Mouse (Mus musculus) CH12.LX (cell line): ENCODE measurements at regions not wholly inside any gene's neighbourhood (a gene's known extent, or its start where the extent isn't known, plus 50 kb on each side); places are given as distances from the start of the nearest gene placed in this dataset.

Experiments
- DNase-seq: peaks from one replicate; pipeline ENCODE4 v3.0.0-alpha.2; 2013; ENCODE audit errors: extremely low read depth
- H3K27ac ChIP-seq: 2 replicates; pipeline ENCODE4 v1.5.1; 2012; ENCODE audit warnings: low read depth, mild to moderate bottlenecking, control low read depth, moderate library complexity; ENCODE audit not compliant: insufficient read depth
- H3K27me3 ChIP-seq: replicated peaks from 2 replicates; pipeline ENCODE3; 2012; ENCODE audit warnings: inconsistent platforms
- H3K36me3 ChIP-seq, 2 experiments: replicated peaks in 1 of 2; 2 replicates each; pipeline versions ENCODE3 to v1.6.1; 2012; ENCODE audit warnings: inconsistent platforms in 1 of 2, low read length in 1 of 2, mild to moderate bottlenecking in 1 of 2, mixed read lengths in 1 of 2, moderate library complexity in 1 of 2; ENCODE audit not compliant: control insufficient read depth in 1 of 2, insufficient read depth in 1 of 2
- H3K4me1 ChIP-seq, 2 experiments: 2 replicates each; pipeline ENCODE4 v1.6.1; 2012; ENCODE audit warnings: inconsistent platforms in 1 of 2, moderate library complexity in 1 of 2; ENCODE audit not compliant: insufficient read depth in 2 of 2, control insufficient read depth in 1 of 2
- H3K4me2 ChIP-seq: 2 replicates; pipeline ENCODE4 v1.6.1; 2012; ENCODE audit warnings: low read depth, mild to moderate bottlenecking, control low read depth; ENCODE audit not compliant: poor library complexity, insufficient read depth, severe bottlenecking
- H3K4me3 ChIP-seq, 3 experiments: fragments of 150-350 bp in 1 of 3; sonication (generic) in 1 of 3; replicated peaks in 1 of 3; 2 replicates each; pipeline versions ENCODE3 to v1.5.1; 2011 to 2012; ENCODE audit warnings: low read depth in 2 of 3, low read length in 2 of 3, mild to moderate bottlenecking in 2 of 3, moderate library complexity in 2 of 3, control low read depth in 1 of 3, improper control_type of control experiment in 1 of 3, inconsistent platforms in 1 of 3, mixed read lengths in 1 of 3; ENCODE audit not compliant: poor library complexity in 1 of 3
- H3K79me2 ChIP-seq: replicated peaks from 2 replicates; pipeline ENCODE4 v1.6.1; 2012; ENCODE audit warnings: mild to moderate bottlenecking, moderate library complexity; ENCODE audit not compliant: control insufficient read depth, poor library complexity, insufficient read depth, severe bottlenecking; ENCODE audit errors: extremely low read depth
- H3K9ac ChIP-seq: 2 replicates; pipeline ENCODE4 v1.6.1; 2012; ENCODE audit warnings: low read depth, mild to moderate bottlenecking, control low read depth, moderate library complexity; ENCODE audit not compliant: insufficient read depth
- H3K9me3 ChIP-seq: replicated peaks from 2 replicates; pipeline ENCODE3; 2012; ENCODE audit warnings: low read length, inconsistent platforms, mixed read lengths
- CHD1 ChIP-seq: IDR thresholded peaks from 2 replicates; pipeline ENCODE4 v1.6.1; 2012; ENCODE audit warnings: low read depth, low read length, improper control_type of control experiment, inconsistent platforms
- CHD2 ChIP-seq: IDR thresholded peaks from 2 replicates; pipeline ENCODE4 v1.6.1; 2011; ENCODE audit warnings: low read length, improper control_type of control experiment
- CTCF ChIP-seq, 2 experiments: IDR thresholded peaks in 1 of 2; conservative IDR thresholded peaks in 1 of 2; 2 replicates each; pipeline ENCODE4 v1.5.1; 2011 to 2012; ENCODE audit warnings: low read depth in 2 of 2, low read length in 2 of 2, improper control_type of control experiment in 1 of 2, inconsistent platforms in 1 of 2, mild to moderate bottlenecking in 1 of 2, moderate library complexity in 1 of 2
- E2F4 ChIP-seq: IDR thresholded peaks from 2 replicates; pipeline ENCODE4 v1.6.1; 2011; ENCODE audit warnings: low read depth, low read length, improper control_type of control experiment; ENCODE audit not compliant: insufficient replicate concordance
- ELF1 ChIP-seq: IDR thresholded peaks from 2 replicates; pipeline ENCODE4 v1.6.1; 2014; ENCODE audit warnings: low read depth, mild to moderate bottlenecking, inconsistent platforms, low read length, improper control_type of control experiment
- IRF4 ChIP-seq: IDR thresholded peaks from 2 replicates; pipeline ENCODE4 v1.6.1; 2014; ENCODE audit warnings: low read depth, mild to moderate bottlenecking, inconsistent platforms, low read length, improper control_type of control experiment
- JUN ChIP-seq: IDR thresholded peaks from 2 replicates; pipeline ENCODE4 v1.6.1; 2011; ENCODE audit warnings: low read depth, mild to moderate bottlenecking, low read length, improper control_type of control experiment, moderate library complexity; ENCODE audit not compliant: insufficient read depth
- MAFK ChIP-seq: IDR thresholded peaks from 2 replicates; pipeline ENCODE4 v1.6.1; 2011; ENCODE audit warnings: low read length, improper control_type of control experiment; ENCODE audit not compliant: insufficient replicate concordance
- MAX ChIP-seq: IDR thresholded peaks from 2 replicates; pipeline ENCODE4 v1.6.1; 2011; ENCODE audit warnings: low read length, improper control_type of control experiment
- MEF2A ChIP-seq: IDR thresholded peaks from 2 replicates; pipeline ENCODE4 v1.6.1; 2014; ENCODE audit warnings: low read depth, mild to moderate bottlenecking, inconsistent platforms, low read length, improper control_type of control experiment, borderline replicate concordance
- MXI1 ChIP-seq: IDR thresholded peaks from 2 replicates; pipeline ENCODE4 v1.6.1; 2011; ENCODE audit warnings: mild to moderate bottlenecking, low read depth, low read length, improper control_type of control experiment
- NELFE ChIP-seq: IDR thresholded peaks from 2 replicates; pipeline ENCODE4 v1.6.1; 2011; ENCODE audit warnings: low read depth, low read length, improper control_type of control experiment
- NRF1 ChIP-seq: IDR thresholded peaks from 2 replicates; pipeline ENCODE4 v1.6.1; 2014; ENCODE audit warnings: low read depth, mild to moderate bottlenecking, inconsistent platforms, low read length, improper control_type of control experiment, moderate library complexity
- POLR2A ChIP-seq: IDR thresholded peaks from 2 replicates; pipeline ENCODE4 v1.6.1; 2011; ENCODE audit warnings: low read depth, mild to moderate bottlenecking, improper control_type of control experiment, low read length
- RCOR1 ChIP-seq: conservative IDR thresholded peaks from 2 replicates; pipeline ENCODE4 v1.6.1; 2012; ENCODE audit warnings: low read depth, mild to moderate bottlenecking, inconsistent platforms, low read length, improper control_type of control experiment
- SIN3A ChIP-seq: IDR thresholded peaks from 2 replicates; pipeline ENCODE4 v1.6.1; 2012; ENCODE audit warnings: low read length, improper control_type of control experiment, inconsistent platforms
- SMC3 ChIP-seq: IDR thresholded peaks from 2 replicates; pipeline ENCODE4 v1.6.1; 2011; ENCODE audit warnings: low read depth, low read length, improper control_type of control experiment
- TBP ChIP-seq: conservative IDR thresholded peaks from 2 replicates; pipeline ENCODE4 v1.6.1; 2011; ENCODE audit warnings: low read depth, low read length, improper control_type of control experiment
- UBTF ChIP-seq: IDR thresholded peaks from 2 replicates; pipeline ENCODE4 v1.6.1; 2012; ENCODE audit warnings: low read depth, mild to moderate bottlenecking, inconsistent platforms, low read length, improper control_type of control experiment, moderate library complexity
- USF1 ChIP-seq: IDR thresholded peaks from 2 replicates; pipeline ENCODE4 v1.6.1; 2014; ENCODE audit warnings: low read depth, mild to moderate bottlenecking, inconsistent platforms, low read length, improper control_type of control experiment
- USF2 ChIP-seq: conservative IDR thresholded peaks from 2 replicates; pipeline ENCODE4 v1.6.1; 2011; ENCODE audit warnings: low read depth, low read length, improper control_type of control experiment
- dilution Hi-C: fragments of 300-500 bp; cut with MboI; formaldehyde crosslinking; loops from 2 replicates; pipeline ENCODE4 v1.14.3; 2020; ENCODE audit warnings: low sequenced_read_pairs; ENCODE audit not compliant: extremely low pct_unique_long_range_greater_than_20kb, extremely low pct_ligation_motif_present
- in situ Hi-C: fragments of 300-500 bp; cut with MboI; formaldehyde crosslinking; loops from 3 replicates; pipeline ENCODE4 v1.14.3; 2019; ENCODE audit warnings: low sequenced_read_pairs, low pct_ligation_motif_present, low pct_unique_long_range_greater_than_20kb, mixed read lengths

DNA sequence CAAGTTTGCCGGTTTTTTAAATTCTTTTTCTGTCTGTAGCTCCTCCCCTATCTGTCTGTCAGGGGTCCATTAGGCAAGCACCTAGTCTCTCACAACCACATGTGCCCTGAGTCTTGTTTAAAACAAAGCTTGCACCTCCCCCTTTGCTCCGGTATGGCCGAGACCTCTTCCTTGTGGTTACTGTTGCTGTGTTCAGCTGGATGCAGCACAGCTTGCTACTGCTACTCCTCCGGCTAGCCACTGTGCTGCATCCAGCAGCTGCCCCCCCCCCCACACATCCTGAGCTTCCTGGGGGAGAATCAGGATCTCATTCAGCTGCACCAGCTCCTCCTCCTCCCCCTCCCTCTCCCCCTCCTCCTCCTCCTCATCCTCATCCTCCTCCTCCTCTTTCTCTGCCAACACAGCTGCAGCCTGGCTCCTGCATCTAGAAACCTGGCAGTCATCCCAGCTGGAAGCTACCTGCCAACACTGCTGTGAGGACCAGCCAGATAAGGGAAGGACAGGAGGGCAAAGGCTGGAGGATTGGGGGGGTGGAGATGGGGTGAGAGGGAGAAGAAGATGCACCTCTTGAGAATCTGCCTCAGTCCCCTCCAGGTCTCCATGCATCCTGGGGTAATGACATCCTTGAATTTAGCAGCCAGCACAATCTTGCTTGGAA, 114.8 kb upstream of the Tmem260 start:
- TF ChIP-seq CTCF (conservative IDR thresholded peaks at IDR 0.05 in 1 of 2, IDR thresholded peaks at IDR 0.05 in 1 of 2; ENCODE audit: low read depth in 2 of 2, low read length in 2 of 2), result no peak
- TF ChIP-seq MXI1, result no peak
- TF ChIP-seq JUN, result no peak
- no peak for TF ChIP-seq NELFE
- no peak for TF ChIP-seq TBP
- TF ChIP-seq POLR2A, result no peak
- TF ChIP-seq SMC3, result no peak
- TF ChIP-seq USF1, result no peak
- Histone ChIP-seq H3K27me3 (no peaks in the 10 kb centered on the region), H3K4me1 (no peaks in the 10 kb centered on the region), H3K4me2 (no peak overlapping the region), H3K4me3 (no peak overlapping the region), H3K36me3 (no peaks in the 10 kb centered on the region), H3K27ac (no peak overlapping the region), H3K79me2 (no peaks in the 10 kb centered on the region), H3K9ac (no peak overlapping the region), H3K9me3 (no peaks in the 10 kb centered on the region)
- in situ Hi-C loops (no loop called here), dilution Hi-C loops (no loop called here)
- DNase-seq, result no peak

DNA sequence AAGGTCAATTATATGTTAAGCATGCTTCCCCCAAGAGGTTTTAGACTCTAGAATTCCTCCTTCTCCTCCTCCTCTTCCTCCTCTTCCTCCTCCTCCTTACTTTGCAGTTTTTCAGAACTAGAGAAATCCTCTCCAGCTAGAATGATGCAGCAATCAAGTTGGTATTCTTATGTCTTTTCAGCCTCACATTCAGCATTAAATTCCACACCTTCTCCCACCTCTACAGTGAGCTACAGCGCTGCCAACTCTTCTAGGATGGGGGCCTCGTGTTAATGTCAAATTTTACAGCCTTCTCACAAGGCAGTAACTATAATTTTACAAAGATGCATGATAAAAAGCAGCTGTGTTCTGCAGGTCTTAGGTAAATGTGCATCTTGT, 114.3 kb upstream of the Tmem260 start:
- TF ChIP-seq MEF2A (no peak), SIN3A (no peak), TBP (no peak), E2F4 (no peak), MAX (no peak), CHD1 (no peak), NRF1 (no peak), IRF4 (no peak), UBTF (no peak), MAFK (no peak), RCOR1 (no peak), ELF1 (no peak), CHD2 (no peak), MXI1 (no peak), NELFE (no peak), USF2 (no peak)
- Histone ChIP-seq H3K4me3 (no peak overlapping the region), H3K36me3 (no peaks in the 10 kb centered on the region), H3K9me3 (no peaks in the 10 kb centered on the region), H3K27me3 (no peaks in the 10 kb centered on the region), H3K27ac (no peak overlapping the region), H3K9ac (no peak overlapping the region), H3K4me2 (no peak overlapping the region), H3K79me2 (no peaks in the 10 kb centered on the region), H3K4me1 (no peaks in the 10 kb centered on the region)
- in situ Hi-C loops (no loop called here), dilution Hi-C loops (no loop called here)
- no peak for DNase-seq
